Mouse (Mus musculus): ENCODE measurements around the gene Comt. TPM values are rescaled to one million over a fixed set of nuclear protein-coding genes. Genes with fewer than 3 reads are reported as not detected.
A peak's percentile ranks its signal among the peaks of the same experiment; 100 is the strongest.

Gene Comt
- polyA plus RNA-seq, 2 experiments: 69.8 to 73.8 TPM

DNA sequence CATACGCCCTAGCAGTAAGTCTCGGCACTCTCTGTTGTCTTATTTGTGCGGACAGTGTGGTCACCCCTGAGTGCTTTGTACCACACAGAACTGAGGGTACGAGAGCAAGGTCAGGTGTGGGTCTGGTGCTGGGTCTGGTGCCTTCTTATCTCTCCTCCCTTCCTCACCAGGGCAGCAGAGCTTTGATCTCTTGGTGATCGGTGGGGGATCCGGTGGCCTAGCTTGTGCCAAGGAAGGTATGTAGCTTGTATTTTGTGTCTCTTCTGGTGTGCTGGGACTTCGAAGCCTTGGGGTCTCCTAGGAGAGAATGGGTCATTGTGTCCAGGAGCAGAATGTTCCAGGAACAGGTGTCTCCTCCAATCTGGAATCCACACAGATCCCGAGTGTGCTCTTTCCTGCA, 3.0 kb upstream of the Comt start:
- Histone ChIP-seq H3K4me3 (ENCODE audit: insufficient read depth in 1 of 2, low read depth in 2 of 2, low read length in 2 of 2) (peak overlapping the region; percentile 82 to 100), H3K27me3 (ENCODE audit: control insufficient read depth, insufficient read depth, low read length) (no peaks in the 10 kb centered on the region), H3K4me1 (replicated peaks; ENCODE audit: control insufficient read depth in 2 of 2, insufficient read depth in 2 of 2, low read length in 1 of 2) (peaks cover 27 to 35% of the 10 kb centered on the region in 2 experiments), H3K4me2 (ENCODE audit: low read depth) (peak overlapping the region; percentile 96), H3K9me3 (ENCODE audit: control insufficient read depth, low read length) (no peaks in the 10 kb centered on the region), H3K9ac (replicated peaks) (peak overlapping the region; percentile 91), H3K36me3 (replicated peaks; ENCODE audit: control insufficient read depth, insufficient read depth, low read depth) (peaks cover 26% of the 10 kb centered on the region), H3K27ac (peak overlapping the region; percentile 98)
- TF ChIP-seq EP300 (IDR thresholded peaks at IDR 0.05; ENCODE audit: low read depth): no peak
- no peak for TF ChIP-seq CTCF (IDR thresholded peaks at IDR 0.05; ENCODE audit: low read depth)
- WGBS (ENCODE audit: insufficient replicate concordance): 27% methylated on average over 8 of the region's 8 CpGs
- ATAC-seq (ENCODE audit: insufficient read depth) (no peak), DNase-seq (ENCODE audit: low read depth in 3 of 3, low spot score in 3 of 3) (no peak)

DNA sequence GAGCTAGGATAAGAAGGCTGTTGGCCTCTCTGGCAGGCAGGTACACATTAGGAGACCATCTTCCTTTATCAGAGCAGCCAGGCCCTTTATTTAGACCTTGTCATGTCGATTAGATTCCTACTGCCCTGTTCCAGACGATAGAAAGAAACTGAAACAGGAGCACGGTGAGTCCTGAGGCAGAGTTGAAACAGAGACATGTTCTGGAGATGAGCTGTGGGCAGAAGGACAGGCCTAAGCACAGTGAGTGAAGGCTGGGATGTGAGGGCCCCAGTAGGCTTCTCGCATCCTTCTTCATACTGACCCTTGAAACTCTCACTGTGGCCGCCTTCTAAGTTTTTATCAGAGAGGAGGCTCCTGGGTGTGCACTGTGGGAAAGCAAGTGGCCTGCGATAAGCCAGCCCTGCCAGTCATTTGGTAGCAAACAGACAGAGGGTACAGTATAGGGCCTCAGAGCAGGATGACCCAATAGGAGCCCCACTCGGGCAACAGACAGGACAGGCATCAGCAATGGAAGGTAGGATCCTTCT, 1.9 kb upstream of the Comt start:
- H3K36me3 ChIP-seq (replicated peaks; ENCODE audit: control insufficient read depth, insufficient read depth, low read depth): peaks cover 26% of the 10 kb centered on the region
- ATAC-seq (ENCODE audit: insufficient read depth): peak; percentile 93
- peak overlapping the region; percentile 98 for H3K27ac ChIP-seq
- peak overlapping the region; percentile 82 to 100 for H3K4me3 ChIP-seq (ENCODE audit: insufficient read depth in 1 of 2, low read depth in 2 of 2, low read length in 2 of 2)
- TF ChIP-seq EP300 (IDR thresholded peaks at IDR 0.05; ENCODE audit: low read depth) (peak; percentile 87), CTCF (IDR thresholded peaks at IDR 0.05; ENCODE audit: low read depth) (0 out of 2 replicates have a peak, but pooled peaks have one; percentile 0)
- no peaks in the 10 kb centered on the region for H3K9me3 ChIP-seq (ENCODE audit: control insufficient read depth, low read length)
- H3K4me1 ChIP-seq (replicated peaks; ENCODE audit: control insufficient read depth in 2 of 2, insufficient read depth in 2 of 2, low read length in 1 of 2): peaks cover 32 to 40% of the 10 kb centered on the region in 2 experiments
- peak; percentile 84 to 86 (median 86) for DNase-seq (ENCODE audit: low read depth in 3 of 3, low spot score in 3 of 3)
- WGBS (ENCODE audit: insufficient replicate concordance): 16% methylated on average over 7 of the region's 7 CpGs
- peak overlapping the region; percentile 96 for H3K4me2 ChIP-seq (ENCODE audit: low read depth)
- H3K27me3 ChIP-seq (ENCODE audit: control insufficient read depth, insufficient read depth, low read length): no peaks in the 10 kb centered on the region
- H3K9ac ChIP-seq (replicated peaks): peak overlapping the region; percentile 91

DNA sequence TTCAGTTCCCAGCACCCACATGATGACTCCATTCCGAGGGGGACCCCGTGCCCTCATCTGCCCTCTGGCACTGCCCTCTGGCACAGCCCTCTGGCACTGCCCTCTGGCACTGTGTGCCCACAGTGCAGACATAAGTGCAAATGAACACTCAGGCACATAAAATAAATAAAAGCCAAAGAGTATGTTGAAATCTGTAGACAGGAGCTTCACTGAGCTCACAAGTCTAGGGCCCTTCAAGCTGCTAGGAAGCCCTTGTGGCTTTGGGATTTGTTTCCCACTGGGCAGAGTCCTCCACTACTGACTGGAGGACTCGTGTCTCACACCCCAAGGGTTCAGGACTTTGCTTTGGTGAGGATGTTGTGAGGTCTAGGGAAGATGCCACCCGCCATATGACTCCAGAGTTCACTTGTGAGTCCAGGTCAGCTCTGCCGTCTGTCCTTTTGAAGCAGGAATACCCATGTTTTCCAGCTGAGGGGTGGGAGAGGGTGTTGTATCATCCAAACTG, 1.4 kb upstream of the Comt start:
- 49% methylated on average over 5 of the region's 5 CpGs for WGBS (ENCODE audit: insufficient replicate concordance)
- peak overlapping the region; percentile 98 for H3K27ac ChIP-seq
- TF ChIP-seq CTCF (IDR thresholded peaks at IDR 0.05; ENCODE audit: low read depth) (no peak), EP300 (IDR thresholded peaks at IDR 0.05; ENCODE audit: low read depth) (no peak)
- H3K4me3 ChIP-seq (ENCODE audit: insufficient read depth in 1 of 2, low read depth in 2 of 2, low read length in 2 of 2): peak overlapping the region; percentile 82 to 100
- ATAC-seq (ENCODE audit: insufficient read depth): 0 out of 2 replicates have a peak, but pooled peaks have one; percentile 1
- no peak for DNase-seq (ENCODE audit: low read depth in 3 of 3, low spot score in 3 of 3)
- no peaks in the 10 kb centered on the region for H3K27me3 ChIP-seq (ENCODE audit: control insufficient read depth, insufficient read depth, low read length)
- H3K9me3 ChIP-seq (ENCODE audit: control insufficient read depth, low read length): no peaks in the 10 kb centered on the region
- peak overlapping the region; percentile 91 for H3K9ac ChIP-seq (replicated peaks)
- peaks cover 34 to 40% of the 10 kb centered on the region in 2 experiments for H3K4me1 ChIP-seq (replicated peaks; ENCODE audit: control insufficient read depth in 2 of 2, insufficient read depth in 2 of 2, low read length in 1 of 2)
- H3K4me2 ChIP-seq (ENCODE audit: low read depth): peak overlapping the region; percentile 96
- peaks cover 27% of the 10 kb centered on the region for H3K36me3 ChIP-seq (replicated peaks; ENCODE audit: control insufficient read depth, insufficient read depth, low read depth)

DNA sequence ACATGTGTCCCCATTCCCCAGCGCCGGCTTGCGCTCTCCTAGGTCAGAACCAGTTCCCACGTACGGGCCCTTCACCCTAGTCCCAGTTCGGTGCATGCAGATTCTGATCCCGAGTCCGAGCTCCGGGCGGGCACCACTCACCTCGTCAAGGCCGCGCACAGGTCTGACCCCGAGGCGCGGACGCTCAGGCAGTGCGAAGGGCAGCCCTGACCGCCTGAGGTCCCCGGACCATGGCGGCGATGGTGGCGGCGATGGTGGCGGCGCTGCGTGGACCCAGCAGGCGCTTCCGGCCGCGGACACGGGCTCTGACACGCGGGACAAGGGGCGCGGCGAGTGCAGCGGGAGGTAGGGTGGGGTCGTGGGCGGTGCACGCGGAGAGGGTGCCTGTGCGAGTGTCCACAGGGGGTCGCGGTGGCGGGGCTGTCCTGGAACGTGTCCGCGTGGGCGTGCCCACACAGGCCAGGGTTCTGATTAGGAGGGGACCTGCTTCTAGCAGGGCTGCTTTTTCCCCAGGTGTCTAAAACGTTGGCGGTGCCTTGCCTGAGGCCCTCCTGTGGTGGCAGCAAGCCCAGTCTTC, 349 bp downstream of the Comt start, which contains the start of gene Txnrd2:
Txnrd2 (plus strand) TSS at position 170 of the 577 bp plus-strand sequence.
- under 1% methylated on average over 52 of the region's 52 CpGs for WGBS (ENCODE audit: insufficient replicate concordance)
- peaks cover 34 to 40% of the 10 kb centered on the region in 2 experiments for H3K4me1 ChIP-seq (replicated peaks; ENCODE audit: control insufficient read depth in 2 of 2, insufficient read depth in 2 of 2, low read length in 1 of 2)

More for the DNA sequence above, 349 bp downstream of the Comt start, which contains the start of gene Txnrd2:
- H3K27me3 ChIP-seq (ENCODE audit: control insufficient read depth, insufficient read depth, low read length): no peaks in the 10 kb centered on the region
- TF ChIP-seq CTCF (IDR thresholded peaks at IDR 0.05; ENCODE audit: low read depth): peak; percentile 81
- TF ChIP-seq EP300 (IDR thresholded peaks at IDR 0.05; ENCODE audit: low read depth): peak; percentile 28; the same call in 1 of the 2 replicates
- DNase-seq (ENCODE audit: low read depth in 3 of 3, low spot score in 3 of 3): peak; percentile 63 to 74 (median 72)
- no peaks in the 10 kb centered on the region for H3K9me3 ChIP-seq (ENCODE audit: control insufficient read depth, low read length)
- peak within 1 kb of the TSS; percentile 91 for H3K9ac ChIP-seq (replicated peaks)
- H3K27ac ChIP-seq: peak within 1 kb of the TSS; percentile 98
- H3K4me2 ChIP-seq (ENCODE audit: low read depth): peak within 1 kb of the TSS; percentile 96
- H3K4me3 ChIP-seq (ENCODE audit: insufficient read depth in 1 of 2, low read depth in 2 of 2, low read length in 2 of 2): peak within 1 kb of the TSS; percentile 82 to 96
- peaks cover 30% of the 10 kb centered on the region for H3K36me3 ChIP-seq (replicated peaks; ENCODE audit: control insufficient read depth, insufficient read depth, low read depth)
- ATAC-seq (ENCODE audit: insufficient read depth): peak; percentile 64

Measured in liver, embryonic 14.5 days (tissue).